Mouse (Mus musculus) lung, postnatal 25 days (tissue): ENCODE results near the gene Fgr.

Experiments
- DNase-seq: peaks from one replicate; pipeline ENCODE4 v3.0.0; 2022; ENCODE audit warnings: low spot score

Fgr gene

GRCm38 (mm10) chr4:133038521-133039115, 64.7 kb downstream of the Fgr start:
- DNase-seq: no peak

- no peak for DNase-seq
Measured at GRCm38 (mm10) chr4:133039116-133039819, 65.4 kb downstream of the Fgr start.

DNA sequence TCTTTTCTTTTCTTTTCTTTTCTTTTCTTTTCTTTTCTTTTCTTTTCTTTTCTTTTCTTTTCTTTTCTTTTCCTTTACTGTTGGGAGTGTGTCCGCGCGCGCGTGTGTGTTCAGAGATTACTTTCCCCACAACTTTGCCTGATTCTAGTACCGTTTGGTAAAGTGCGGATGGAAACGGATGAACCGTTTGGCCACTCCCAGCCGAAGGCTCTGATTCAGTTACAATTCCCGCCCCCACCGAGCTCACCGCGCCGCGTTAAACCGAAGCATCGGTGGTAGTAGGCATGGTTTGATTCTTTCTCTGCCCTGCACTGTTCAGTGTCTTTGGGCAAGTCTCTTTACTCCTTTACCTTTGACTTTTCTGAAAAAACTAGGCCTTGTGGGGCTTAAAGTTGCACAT, 65.9 kb downstream of the Fgr start:
- no peak for DNase-seq

GRCm38 (mm10) chr4:133040241-133040904, 66.5 kb downstream of the Fgr start:
- DNase-seq: no peak

DNA sequence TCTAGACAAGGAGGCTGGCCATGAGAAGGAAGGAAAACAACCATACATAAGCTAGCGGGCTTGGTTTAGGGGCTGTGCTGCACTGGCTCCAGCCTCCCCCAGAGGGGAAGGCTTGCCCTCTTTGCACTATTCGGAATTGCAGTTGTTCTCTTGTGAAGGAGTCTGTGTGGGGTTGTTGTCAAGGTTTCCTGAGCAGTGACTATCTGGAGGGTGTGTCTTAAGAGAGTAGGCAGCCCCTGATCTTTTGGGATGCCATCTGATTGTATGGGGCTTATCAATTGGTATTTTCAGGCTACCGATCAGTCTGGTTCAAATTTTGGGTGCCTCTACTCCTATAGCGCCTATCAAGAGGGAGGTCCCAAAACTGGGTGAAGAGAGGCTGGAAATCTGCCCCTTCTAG, 68.3 kb downstream of the Fgr start:
- no peak for DNase-seq

- no peak for DNase-seq
Measured at GRCm38 (mm10) chr4:133042651-133043635, 69.0 kb downstream of the Fgr start.

- no peak for DNase-seq
Measured at GRCm38 (mm10) chr4:133043798-133044646, 70.1 kb downstream of the Fgr start.

DNA sequence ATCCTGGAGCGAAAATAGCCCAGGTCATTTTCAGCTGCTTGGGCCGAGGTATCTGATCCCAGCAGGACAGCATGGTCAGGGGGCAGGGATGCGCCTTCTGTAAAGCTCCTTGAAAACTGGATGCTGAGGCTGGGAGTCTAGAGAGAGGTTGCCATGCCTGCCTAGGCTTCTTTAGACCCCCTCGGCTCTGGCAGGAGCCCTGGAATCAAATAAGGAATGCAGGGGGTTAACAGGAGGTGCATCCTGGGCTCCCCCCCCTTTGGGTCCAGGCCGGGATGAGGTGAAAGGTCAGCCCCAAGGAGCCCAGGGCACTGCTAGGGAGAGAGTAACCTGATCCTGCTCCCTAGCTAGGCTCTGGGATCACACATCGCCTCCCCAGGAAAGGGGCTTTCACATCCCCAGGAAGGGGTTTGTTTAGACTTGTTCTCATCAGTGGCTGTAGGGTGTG, 70.8 kb downstream of the Fgr start:
- DNase-seq: no peak

GRCm38 (mm10) chr4:133045771-133046474, 72.0 kb downstream of the Fgr start:
- peak; percentile 77 for DNase-seq

DNA sequence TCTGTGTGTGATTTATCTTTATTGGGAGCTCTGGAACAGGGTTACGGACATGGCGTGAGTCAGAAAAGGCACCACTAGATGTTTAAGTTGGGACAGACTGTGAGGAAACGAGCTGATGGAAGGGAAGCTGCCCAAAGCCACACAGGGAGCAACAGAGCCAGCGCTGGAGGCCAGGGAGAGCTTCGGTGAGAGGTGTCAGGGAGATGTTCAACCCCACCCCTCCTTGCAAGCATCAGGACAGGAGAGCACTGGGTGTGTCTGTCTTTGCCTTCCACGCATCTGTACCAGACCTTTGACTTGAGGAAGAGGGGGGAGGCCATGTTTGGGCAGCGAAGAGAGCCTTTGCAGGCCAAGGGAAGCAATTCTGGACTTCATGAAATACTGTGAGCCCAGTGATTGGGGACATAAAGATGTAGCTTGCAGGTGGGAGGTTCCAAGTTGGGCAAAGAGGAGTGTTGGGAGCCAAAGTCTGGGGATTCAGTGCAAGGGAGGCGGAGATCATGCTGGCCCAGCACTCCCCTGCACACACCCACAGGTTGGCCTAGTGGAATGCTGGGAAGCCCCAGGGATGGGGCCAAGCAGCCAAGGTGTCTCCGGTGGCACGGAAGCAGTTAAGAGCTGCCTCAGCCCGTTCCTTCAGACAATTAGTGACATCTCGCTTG, 72.9 kb downstream of the Fgr start:
- no peak for DNase-seq

GRCm38 (mm10) chr4:133047353-133048105, 73.6 kb downstream of the Fgr start:
- DNase-seq: no peak

DNA sequence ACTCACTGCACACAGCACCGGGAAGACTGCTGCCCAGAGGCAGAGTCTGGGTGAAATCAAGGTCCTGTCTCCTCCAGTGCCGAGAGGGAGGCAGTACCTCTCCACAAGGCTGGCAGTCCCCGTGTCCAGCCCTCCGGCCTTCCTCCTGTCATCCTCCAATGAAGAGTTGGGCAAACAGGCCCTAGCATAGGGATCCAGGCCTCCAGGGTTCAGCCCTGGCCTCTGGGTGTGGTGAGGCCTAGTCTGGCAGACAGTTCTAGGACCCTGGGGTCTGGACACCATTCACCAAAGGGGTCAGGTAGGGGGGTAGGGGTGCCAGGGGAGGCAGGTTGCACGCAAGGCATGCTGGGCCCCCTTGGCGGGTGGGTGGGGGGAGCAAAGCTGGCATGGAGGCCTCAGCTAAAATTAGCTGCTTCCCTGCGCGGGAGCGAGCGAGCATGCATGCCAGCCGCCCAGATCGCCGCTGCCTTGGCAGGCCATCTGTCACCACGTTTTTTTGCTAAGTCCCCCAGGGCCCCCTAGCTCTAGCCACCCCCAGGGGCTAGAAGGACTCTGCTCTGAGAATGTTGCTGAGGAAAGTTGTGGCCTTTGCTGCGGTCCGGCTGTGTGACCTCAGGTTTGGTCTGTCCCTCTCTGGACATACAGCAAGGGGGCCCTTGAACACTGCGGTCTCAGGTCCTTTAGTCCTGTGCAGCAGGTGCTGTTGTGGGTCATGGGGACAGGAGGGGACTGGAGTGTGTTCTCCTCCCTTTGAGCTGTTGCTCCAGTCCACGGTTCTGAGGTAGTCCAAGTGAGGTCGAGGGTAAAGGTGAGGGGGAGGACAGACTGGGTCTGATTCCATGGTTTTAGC, 75.4 kb downstream of the Fgr start:
- DNase-seq: no peak

GRCm38 (mm10) chr4:133050196-133050836, 76.4 kb downstream of the Fgr start:
- no peak for DNase-seq

DNA sequence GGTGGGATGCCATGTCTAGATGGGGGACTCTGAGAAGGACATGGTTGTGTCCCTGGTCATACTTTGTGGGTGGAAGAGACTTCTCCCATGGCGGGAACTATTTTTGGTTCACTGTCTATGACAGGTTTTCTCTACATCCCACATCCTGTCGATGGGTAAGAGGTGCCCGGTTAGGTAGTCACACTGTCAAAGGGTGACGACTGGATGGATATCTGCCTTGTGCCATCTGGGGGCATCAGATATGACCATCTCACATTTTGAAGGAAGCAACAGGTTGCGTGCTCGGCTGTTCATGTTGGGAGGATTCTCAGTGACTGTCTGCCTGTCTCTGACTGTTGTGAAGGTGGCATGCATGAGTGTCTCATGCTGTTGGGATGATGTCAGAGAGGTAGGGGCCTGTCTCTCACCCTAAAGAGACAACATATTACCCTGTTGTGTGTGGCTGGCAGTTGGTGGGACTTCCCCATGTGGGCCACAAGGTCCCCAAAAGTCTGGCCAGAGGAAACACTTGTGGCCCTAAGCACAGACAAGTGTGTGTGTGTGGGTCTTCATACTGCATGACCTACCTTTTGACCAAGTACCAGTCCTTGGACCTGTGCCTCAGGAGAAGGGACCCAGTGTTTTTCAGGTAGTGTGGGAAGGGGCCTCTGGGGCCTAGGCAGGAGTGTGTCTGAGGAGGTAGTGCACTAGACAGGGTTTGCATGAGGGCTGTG, 77.1 kb downstream of the Fgr start:
- DNase-seq: no peak

DNA sequence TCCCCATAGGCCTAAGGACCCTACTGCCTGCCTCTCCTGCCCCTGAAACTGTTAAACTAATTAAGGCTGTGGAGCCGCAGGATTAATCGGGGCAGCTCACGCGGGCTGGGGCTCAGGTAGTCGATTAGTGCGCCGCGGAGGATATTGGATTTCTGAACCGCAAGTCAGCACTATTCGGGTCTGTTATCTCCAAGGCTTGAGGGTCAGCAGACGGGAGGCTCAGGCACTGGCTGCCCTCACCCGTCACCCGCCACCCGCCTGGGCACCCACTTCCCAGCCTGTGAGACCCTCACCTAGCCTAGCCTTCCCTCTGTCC, 77.6 kb downstream of the Fgr start:
- DNase-seq: no peak
